Mouse (Mus musculus) forebrain, postnatal 0 days (tissue): ENCODE measurements around the gene Edem1. TPM values are rescaled to one million over a fixed set of nuclear protein-coding genes. Genes with fewer than 3 reads are reported as not detected.

Source experiments
- ATAC-seq: fragments of 200-750 bp; cut with Nextera tagmentation; 2 replicates; pipeline ENCODE4 v1.8.0; 2017; ENCODE audit warnings: mild to moderate bottlenecking, moderate library complexity
- DNase-seq: peaks from one replicate; pipeline ENCODE4 v3.0.0-alpha.2; 2015
- H3K27ac ChIP-seq: fragments of 300-500 bp; sonication (generic); 2 replicates; pipeline ENCODE4 v1.5.1; 2014; ENCODE audit warnings: low read depth, mild to moderate bottlenecking, antibody characterized with exemption, low read length, moderate library complexity, mixed read lengths
- H3K27me3 ChIP-seq: fragments of 300-500 bp; sonication (generic); 2 replicates; pipeline ENCODE4 v1.6.1; 2014; ENCODE audit warnings: mild to moderate bottlenecking, low read length, mixed read lengths; ENCODE audit not compliant: insufficient read depth
- H3K36me3 ChIP-seq: fragments of 300-500 bp; sonication (generic); 2 replicates; pipeline ENCODE4 v1.6.1; 2014; ENCODE audit warnings: mild to moderate bottlenecking, moderate library complexity; ENCODE audit not compliant: insufficient read depth
- H3K4me1 ChIP-seq: fragments of 300-500 bp; sonication (generic); 2 replicates; pipeline ENCODE4 v1.6.1; 2014; ENCODE audit warnings: antibody characterized with exemption; ENCODE audit not compliant: insufficient read depth
- H3K4me2 ChIP-seq: fragments of 300-500 bp; sonication (generic); 2 replicates; pipeline ENCODE4 v1.6.1; 2014; ENCODE audit warnings: low read depth, mild to moderate bottlenecking, moderate library complexity
- H3K4me3 ChIP-seq: fragments of 300-500 bp; sonication (generic); 2 replicates; pipeline ENCODE4 v1.5.1; 2014; ENCODE audit warnings: low read depth, low read length, mixed read lengths
- H3K9ac ChIP-seq: fragments of 300-500 bp; sonication (generic); 2 replicates; pipeline ENCODE4 v1.6.1; 2014; ENCODE audit warnings: mild to moderate bottlenecking
- H3K9me3 ChIP-seq: fragments of 300-500 bp; sonication (generic); 2 replicates; pipeline ENCODE4 v1.6.1; 2016; ENCODE audit warnings: low read length
- CTCF ChIP-seq: sonication (generic); IDR thresholded peaks from 2 replicates; pipeline ENCODE4 v1.5.1; 2016; ENCODE audit warnings: antibody characterized with exemption, control low read depth, low read depth
- WGBS: fragments of 180-500 bp; shearing (Covaris S2); extraction: QIAGEN DNeasy Blood & Tissue Kit; methylation state at CpG from one replicate; pipeline ENCODE4 v1.1.7; 2014; 5-methylcytosine and 5-hydroxymethylcytosine counted together
- polyA plus RNA-seq: library from polyadenylated mRNA; unstranded; fragments of >200 nt; fragmentation: Nextera tagmentation; extraction: Ambion mirVana; gene quantifications from 2 replicates; pipeline ENCODE4 v1.2.1, GENCODE M21; 2015
- total RNA-seq: library from RNA; depleted of rRNA; stranded (reverse); fragments of >200 nt; gene quantifications from 2 replicates; pipeline ENCODE4 v1.2.3, GENCODE M21; 2014; rRNA removed

Gene Edem1
- total and polyA plus RNA-seq, 2 experiments from 2014 or later = 4.2 to 21.1 TPM

DNA sequence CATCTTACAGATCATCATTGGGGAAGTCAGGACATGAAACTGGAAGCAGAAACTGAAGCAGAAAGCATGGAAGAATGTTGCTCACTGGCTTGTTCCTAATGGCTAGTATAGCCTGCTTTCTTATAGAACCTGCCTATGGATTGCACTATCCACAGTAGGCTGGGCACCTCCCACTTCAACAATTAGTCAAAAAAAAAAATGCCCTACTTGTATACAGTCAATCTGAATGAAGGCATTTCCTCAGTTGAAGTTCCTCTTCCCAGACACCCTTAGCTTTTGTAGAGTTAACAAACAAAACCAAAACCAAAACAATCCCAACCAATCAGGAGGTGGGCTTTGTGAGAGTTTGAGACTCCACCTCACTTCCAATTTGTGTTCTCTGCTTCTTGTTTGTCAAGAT is 73.7 kb downstream of the Edem1 start:
- Histone ChIP-seq H3K4me3 (no peak overlapping the region), H3K4me1 (no peaks in the 10 kb centered on the region), H3K36me3 (no peaks in the 10 kb centered on the region), H3K4me2 (no peak overlapping the region), H3K9me3 (no peaks in the 10 kb centered on the region), H3K27ac (no peak overlapping the region), H3K9ac (no peak overlapping the region), H3K27me3 (no peaks in the 10 kb centered on the region)
- no peak for TF ChIP-seq CTCF
- no peak for DNase-seq
- no peak for ATAC-seq

GRCm38 (mm10) chr6:108903280-108903679 is 74.8 kb downstream of the Edem1 start:
- DNase-seq = no peak
- no peaks in the 10 kb centered on the region for H3K36me3 ChIP-seq
- no peak overlapping the region for H3K9ac ChIP-seq
- H3K27me3 ChIP-seq = no peaks in the 10 kb centered on the region
- H3K4me3 ChIP-seq = no peak overlapping the region
- no peak for ATAC-seq
- H3K4me1 ChIP-seq = no peaks in the 10 kb centered on the region
- H3K9me3 ChIP-seq = no peaks in the 10 kb centered on the region
- H3K4me2 ChIP-seq = no peak overlapping the region
- 87% methylated on average over 4 of the region's 4 CpGs for WGBS
- TF ChIP-seq CTCF = no peak
- no peak overlapping the region for H3K27ac ChIP-seq

GRCm38 (mm10) chr6:108906539-108906938 is 78.1 kb downstream of the Edem1 start:
- no peak for TF ChIP-seq CTCF
- DNase-seq (no peak), ATAC-seq (no peak)
- Histone ChIP-seq H3K4me1 (no peaks in the 10 kb centered on the region), H3K36me3 (no peaks in the 10 kb centered on the region), H3K9ac (no peak overlapping the region), H3K4me3 (no peak overlapping the region), H3K27ac (no peak overlapping the region), H3K27me3 (no peaks in the 10 kb centered on the region), H3K4me2 (no peak overlapping the region), H3K9me3 (no peaks in the 10 kb centered on the region)
- WGBS = 67% methylated on average over 1 of the region's 1 CpGs

Other genes starting within 250 kb of the Edem1 start
- 8.3 and 15.9 TPM in 2 replicates for gene Bhlhe40, start 168.0 kb upstream of the Edem1 start, total RNA-seq
- gene Bhlhe40, start 168.0 kb upstream of the Edem1 start, polyA plus RNA-seq = 10.2 and 11.1 TPM in 2 replicates
- gene Arl8b, start 45.5 kb upstream of the Edem1 start, total RNA-seq = 70.3 and 75.9 TPM in 2 replicates
- gene Arl8b, start 45.5 kb upstream of the Edem1 start, polyA plus RNA-seq = 88.4 and 97.6 TPM in 2 replicates